ENCODE assay signal across 7 mouse cellular contexts in the genomic region with DNA sequence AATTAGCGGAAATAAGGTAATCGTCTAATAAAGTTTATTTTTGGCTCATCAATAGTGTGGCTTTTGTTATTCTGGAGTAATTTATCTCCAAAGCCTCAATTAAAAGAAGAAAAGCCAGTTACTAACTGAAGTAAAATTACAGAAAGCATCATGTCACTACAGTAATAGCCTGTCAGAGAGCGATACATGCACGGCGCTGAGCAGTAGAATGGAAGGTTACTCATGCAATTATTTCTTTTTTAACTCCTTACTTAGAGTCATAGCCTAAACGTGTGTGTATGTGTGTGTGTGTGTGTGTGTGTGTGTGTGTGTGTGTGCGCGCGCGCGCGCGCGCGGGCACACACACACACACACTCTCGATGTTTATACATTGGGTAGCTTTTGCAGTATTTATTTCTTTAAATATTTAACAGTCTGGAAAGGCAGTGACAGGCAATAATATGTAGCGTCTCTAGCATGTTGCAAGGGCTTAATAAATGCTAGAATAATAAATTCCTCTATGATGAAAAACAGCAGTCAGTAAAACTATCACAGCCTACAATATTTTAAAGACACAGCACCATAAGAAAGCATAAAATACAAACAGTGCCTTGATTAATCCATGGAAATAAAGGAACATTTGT. TPM values are rescaled to one million over a fixed set of nuclear protein-coding genes. Genes with fewer than 3 reads are reported as not detected.
DNase-seq lines count a peak whose midpoint lies in the region; ATAC-seq and TF ChIP-seq lines count a peak whose summit lies in the region.

No protein-coding gene starts in this region.

- no peak for TF ChIP-seq CTCF in lung, embryonic 14.5 days (IDR thresholded peaks at IDR 0.05; ENCODE audit: low read depth)
- no peak for TF ChIP-seq CTCF in forebrain, postnatal 0 days (IDR thresholded peaks at IDR 0.05; ENCODE audit: low read depth)

- no peak for ATAC-seq in lung, embryonic 14.5 days (ENCODE audit: insufficient read depth)
- peak; percentile 26; the same call in 1 of the 2 replicates for ATAC-seq in forebrain, postnatal 0 days
- ATAC-seq in liver, embryonic 11.5 days (replicated peaks; ENCODE audit: low FRiP score): no peak
- no peak for ATAC-seq in stomach, embryonic 15.5 days (ENCODE audit: insufficient read depth, low FRiP score, low read depth)
- ATAC-seq in megakaryocyte-erythroid progenitor cell, adult 5-6 weeks (replicated peaks; ENCODE audit: low FRiP score, low TSS enrichment, poor library complexity, severe bottlenecking): no peak

- H3K4me3 ChIP-seq in lung, embryonic 14.5 days (ENCODE audit: low read depth, low read length): peak overlapping the region; percentile 79
- peak overlapping the region; percentile 71 for H3K4me3 ChIP-seq in forebrain, postnatal 0 days (ENCODE audit: low read depth, low read length)
- peak overlapping the region; percentile 17; the same call in 1 of the 2 replicates for H3K4me3 ChIP-seq in liver, embryonic 11.5 days (ENCODE audit: low read depth, low read length)
- H3K4me3 ChIP-seq in stomach, embryonic 15.5 days (replicated peaks): peak overlapping the region; percentile 14; the same call in 1 of the 2 replicates

- H3K27ac ChIP-seq in lung, embryonic 14.5 days (ENCODE audit: low read depth): no peak overlapping the region
- H3K27ac ChIP-seq in forebrain, postnatal 0 days (ENCODE audit: low read depth, low read length): no peak overlapping the region; the same call in 1 of the 2 replicates
- H3K27ac ChIP-seq in liver, embryonic 11.5 days (ENCODE audit: low read depth, low read length): no peak overlapping the region
- no peak overlapping the region for H3K27ac ChIP-seq in stomach, embryonic 15.5 days

- H3K36me3 ChIP-seq in lung, embryonic 14.5 days (ENCODE audit: insufficient read depth): no peaks in the 10 kb centered on the region
- no peaks in the 10 kb centered on the region for H3K36me3 ChIP-seq in forebrain, postnatal 0 days (ENCODE audit: insufficient read depth)
- no peaks in the 10 kb centered on the region for H3K36me3 ChIP-seq in liver, embryonic 11.5 days (ENCODE audit: control insufficient read depth, insufficient read depth, low read length)
- no peaks in the 10 kb centered on the region for H3K36me3 ChIP-seq in stomach, embryonic 15.5 days

- WGBS in lung, embryonic 14.5 days: 13% methylated on average over 17 of the region's 17 CpGs
- WGBS in forebrain, postnatal 0 days: 1% methylated on average over 17 of the region's 17 CpGs
- WGBS in liver, embryonic 11.5 days: 18% methylated on average over 17 of the region's 17 CpGs
- 11% methylated on average over 17 of the region's 17 CpGs for WGBS in stomach, embryonic 15.5 days

- H3K4me2 ChIP-seq in lung, embryonic 14.5 days: peak overlapping the region; percentile 92
- H3K4me2 ChIP-seq in forebrain, postnatal 0 days (ENCODE audit: low read depth): peak overlapping the region; percentile 70
- H3K4me2 ChIP-seq in liver, embryonic 11.5 days: peak overlapping the region; percentile 63
- peak overlapping the region; percentile 79 for H3K4me2 ChIP-seq in stomach, embryonic 15.5 days

- no peak overlapping the region for H3K9ac ChIP-seq in lung, embryonic 14.5 days
- H3K9ac ChIP-seq in forebrain, postnatal 0 days: 0 out of 2 replicates have a peak overlapping the region, but pooled peaks have one; percentile 4
- no peak overlapping the region for H3K9ac ChIP-seq in liver, embryonic 11.5 days (ENCODE audit: low read depth, low read length)
- no peak overlapping the region for H3K9ac ChIP-seq in stomach, embryonic 15.5 days

- H3K9me3 ChIP-seq in lung, embryonic 14.5 days (ENCODE audit: low read depth, low read length): no peaks in the 10 kb centered on the region
- H3K9me3 ChIP-seq in forebrain, postnatal 0 days (ENCODE audit: low read length): no peaks in the 10 kb centered on the region
- no peaks in the 10 kb centered on the region for H3K9me3 ChIP-seq in liver, embryonic 11.5 days (ENCODE audit: control insufficient read depth, low read length)
- no peaks in the 10 kb centered on the region for H3K9me3 ChIP-seq in stomach, embryonic 15.5 days

- H3K27me3 ChIP-seq in lung, embryonic 14.5 days (ENCODE audit: insufficient read depth, low read length): no peaks in the 10 kb centered on the region
- H3K27me3 ChIP-seq in forebrain, postnatal 0 days (ENCODE audit: insufficient read depth, low read length): no peaks in the 10 kb centered on the region
- H3K27me3 ChIP-seq in liver, embryonic 11.5 days (replicated peaks; ENCODE audit: control insufficient read depth, insufficient read depth, low read length): peaks cover 22% of the 10 kb centered on the region
- H3K27me3 ChIP-seq in stomach, embryonic 15.5 days (replicated peaks): no peaks in the 10 kb centered on the region

- peak; percentile 47 for DNase-seq in lung, embryonic 14.5 days
- DNase-seq in lung, adult 18-20 months: no peak
- peak; percentile 52 for DNase-seq in forebrain, postnatal 0 days
- DNase-seq in liver, embryonic 11.5 days (ENCODE audit: low spot score): no peak
- no peak for DNase-seq in layer of hippocampus, adult 8-10 months (ENCODE audit: low spot score in 2 of 2)

- peaks cover 13% of the 10 kb centered on the region for H3K4me1 ChIP-seq in lung, embryonic 14.5 days (ENCODE audit: insufficient read depth)
- peaks cover 11% of the 10 kb centered on the region for H3K4me1 ChIP-seq in forebrain, postnatal 0 days (ENCODE audit: insufficient read depth)
- no peaks in the 10 kb centered on the region for H3K4me1 ChIP-seq in liver, embryonic 11.5 days (replicated peaks; ENCODE audit: control insufficient read depth, insufficient read depth, low read length)
- peaks cover 25% of the 10 kb centered on the region; the same call in 1 of the 2 replicates for H3K4me1 ChIP-seq in stomach, embryonic 15.5 days

RNA-seq across cellular contexts. Expression of a gene that starts 0.9 kb away (rescaled TPM):
- polyA plus RNA-seq in lung, embryonic 14.5 days (2014; fragmentation: Nextera tagmentation; extraction: Ambion mirVana): 16.0 and 16.5 TPM in 2 replicates
- 12.2 and 16.4 TPM in 2 replicates for total RNA-seq in forebrain, postnatal 0 days (2014; rRNA removed)
- 6.6 and 8.8 TPM in 2 replicates for polyA plus RNA-seq in forebrain, postnatal 0 days (2015; fragmentation: Nextera tagmentation; extraction: Ambion mirVana)
- 3.1 TPM in 2 replicates for polyA plus RNA-seq in liver, embryonic 11.5 days (2014; fragmentation: Nextera tagmentation; extraction: Ambion mirVana)
- 8.1 and 9.2 TPM in 2 replicates for polyA plus RNA-seq in stomach, embryonic 15.5 days (2015; fragmentation: Nextera tagmentation; extraction: Ambion mirVana)
- 0.72 TPM in 1 of 2 replicates, not detected in the other for total RNA-seq in megakaryocyte-erythroid progenitor cell, adult 5-6 weeks (2014; fragmentation: Nextera tagmentation)
- total RNA-seq in megakaryocyte-erythroid progenitor cell, adult 5-6 weeks (2017): 0.05 and 0.57 TPM in 2 replicates
- total RNA-seq in layer of hippocampus, adult 8-10 months (2022): 10 to 100 TPM; 24.2 to 36.6 (median 30.0) TPM

Comparison
In these comparisons a context has a peak if more than half of its experiments do, and no peak if none do; other contexts are left out.
1. DNase-seq: peak in lung, embryonic 14.5 days (single experiment) and forebrain, postnatal 0 days (single experiment); none in lung, adult 18-20 months (0 of 2), liver, embryonic 11.5 days (single experiment) and layer of hippocampus, adult 8-10 months (0 of 2).
2. H3K4me3 ChIP-seq: peak in every context shown above with its lines; median percentile 79 in lung, embryonic 14.5 days; 71 in forebrain, postnatal 0 days; 17 in liver, embryonic 11.5 days; 14 in stomach, embryonic 15.5 days.
3. Peak in every context shown above with its lines, with median percentiles within 50 percentile points of each other: H3K4me2 ChIP-seq.